Mouse (Mus musculus): Measurements from ENCODE around the gene Cox7b.

DNA sequence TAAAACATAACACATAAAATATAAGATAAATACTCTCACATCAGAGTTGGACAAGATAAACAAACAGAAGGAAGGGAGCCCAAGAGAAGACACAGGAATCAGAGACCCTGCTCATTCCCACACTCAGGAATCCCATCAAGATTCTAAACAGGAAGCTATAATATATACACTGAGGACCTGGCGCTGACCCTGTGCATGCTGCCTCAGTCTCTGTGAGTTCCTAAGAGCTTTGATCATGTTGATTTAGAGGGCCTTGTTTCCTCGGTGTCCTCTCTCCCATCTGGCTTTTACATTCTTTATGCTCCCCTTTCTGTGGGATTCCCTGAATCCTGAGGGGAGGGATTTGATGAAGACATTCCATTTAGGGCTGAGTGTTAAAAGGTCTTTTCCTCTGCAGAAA is 30.0 kb downstream of the Cox7b start:
- TF ChIP-seq POLR2A (IDR thresholded peaks at IDR 0.05; ENCODE audit: low read depth, low read length) (no peak), CTCF (conservative IDR thresholded peaks at IDR 0.05; ENCODE audit: insufficient read depth, insufficient read length, low read depth, low read length) (no peak)

Measured in kidney, adult 2 months (tissue).